Mouse (Mus musculus): Measurements from ENCODE around the gene Hexim2.

DNA sequence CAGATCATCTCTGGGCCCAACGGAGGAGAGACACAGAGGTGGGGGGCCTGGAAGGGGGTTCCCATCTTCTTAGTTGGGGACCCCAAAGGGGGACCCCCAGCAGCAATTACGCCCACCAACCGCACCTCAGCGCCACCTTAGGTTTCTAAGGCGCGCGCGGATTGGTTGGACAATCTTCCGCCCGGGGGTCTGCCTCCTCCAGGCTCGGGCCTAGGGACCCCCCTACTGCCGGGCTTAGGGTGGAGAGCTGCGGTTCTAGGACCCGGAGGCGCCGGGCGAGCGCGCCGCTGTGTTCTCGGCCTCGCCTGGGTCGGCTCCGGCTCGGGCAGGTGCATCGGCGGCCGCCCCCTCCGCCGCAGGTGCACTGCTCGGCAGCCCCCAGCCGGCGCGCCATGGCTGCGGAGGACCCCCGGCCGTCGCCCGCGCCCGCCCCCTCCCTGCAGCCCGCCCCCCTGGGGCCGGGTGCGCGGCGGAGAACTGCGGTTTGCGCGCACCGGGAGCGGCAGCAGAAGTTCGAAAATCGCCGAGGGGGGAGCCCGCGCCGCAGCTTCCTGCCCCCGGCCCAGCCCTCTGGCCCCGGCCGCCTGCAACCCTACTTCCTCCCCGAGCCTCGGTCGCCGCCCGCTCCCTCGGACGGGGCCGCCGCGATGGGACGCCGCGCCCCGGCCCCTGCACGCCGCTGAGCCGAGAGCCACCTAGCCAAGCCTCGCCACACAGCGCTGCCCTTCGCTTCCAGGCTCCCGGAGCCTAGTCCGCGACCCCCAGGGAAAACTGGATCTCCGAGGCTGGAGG lies 38.5 kb downstream of the Hexim2 start, which contains the start of gene Fmnl1:
- TF ChIP-seq CTCF (IDR thresholded peaks at IDR 0.05; ENCODE audit: borderline replicate concordance, extremely low read depth, insufficient read depth, insufficient read length): no peak
- no peak for TF ChIP-seq POLR2A (IDR thresholded peaks at IDR 0.05; ENCODE audit: borderline replicate concordance, extremely low read depth, insufficient read depth, insufficient read length, poor library complexity, severe bottlenecking)

Measured in brain, embryonic 14.5 days (tissue).